Mouse (Mus musculus) liver, adult 10 weeks (tissue): Measurements from ENCODE around the gene Zfp738. TPM values are rescaled to one million over a fixed set of nuclear protein-coding genes. Genes with fewer than 3 reads are reported as not detected.

Experiments
- polyA plus RNA-seq: library from polyadenylated mRNA; stranded (reverse); fragments of 350-450 nt; fragmentation: Illumina TruSeq; extraction: RNeasy Lipid Tissue Mini Kit (QIAGEN cat#74804); gene quantifications from one replicate; pipeline ENCODE4 v1.2.3, GENCODE M21; 2014; ENCODE audit warnings: low read depth, low replicate concordance

Zfp738 gene
- polyA plus RNA-seq, result 5.6 TPM

DNA sequence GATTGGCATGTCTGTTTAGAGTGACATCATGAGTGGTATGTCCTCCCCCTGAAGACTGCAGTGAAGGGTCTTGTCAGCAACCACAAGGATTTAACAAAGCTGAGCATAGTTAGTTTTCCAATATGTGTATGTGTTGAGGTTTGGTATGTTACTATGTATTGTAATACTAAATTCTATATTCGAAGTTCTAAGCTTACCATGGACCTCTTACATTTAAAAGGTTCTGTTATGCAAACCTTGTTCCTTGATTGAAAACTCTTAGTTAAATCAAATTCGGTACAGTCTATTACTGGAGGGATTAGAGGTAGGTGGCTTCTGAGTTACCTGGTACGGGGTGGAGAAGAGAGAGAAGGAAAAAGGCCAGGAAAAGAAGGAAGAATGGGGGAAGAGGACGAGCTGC is at the start of gene Zfp738:
TSS of gene Zfp738 (minus strand) at position 101 of the 400 bp plus-strand sequence.

DNA sequence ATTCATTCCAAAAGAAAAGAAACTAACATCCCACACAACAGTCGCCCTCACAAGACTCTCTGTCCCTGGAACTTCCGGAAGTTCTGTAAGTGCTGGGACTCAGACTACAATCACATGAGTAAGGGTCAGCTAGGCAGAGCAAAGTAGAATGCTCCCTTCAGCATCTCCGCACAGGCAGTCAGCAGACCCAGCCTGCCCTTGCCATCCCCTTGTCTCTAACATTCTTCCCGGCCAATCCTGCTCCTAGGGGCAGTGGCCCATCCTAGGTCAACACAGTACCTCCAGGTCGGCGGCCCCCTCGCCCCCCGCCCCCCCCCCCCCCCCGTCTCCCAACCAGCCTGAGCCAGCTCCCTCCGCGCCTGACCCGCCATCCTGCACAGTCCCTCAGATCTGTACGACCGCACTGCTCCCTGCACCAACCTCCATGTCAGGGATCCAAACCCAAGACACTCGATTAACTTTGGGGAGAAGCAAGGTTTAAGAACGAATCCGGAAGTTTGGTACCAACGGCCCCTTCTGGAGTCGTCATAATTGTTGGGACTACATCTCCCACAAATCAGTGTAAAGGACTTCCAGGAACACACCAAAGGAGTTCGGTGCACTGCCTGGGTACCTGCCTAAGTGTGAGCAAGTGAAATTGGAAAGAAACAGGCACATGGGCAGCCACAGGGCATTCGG is 41.9 kb upstream of the Zfp738 start, which contains the start of gene Zfp65:
TSS of gene Zfp65 (minus strand) at position 533 of the 678 bp plus-strand sequence.

DNA sequence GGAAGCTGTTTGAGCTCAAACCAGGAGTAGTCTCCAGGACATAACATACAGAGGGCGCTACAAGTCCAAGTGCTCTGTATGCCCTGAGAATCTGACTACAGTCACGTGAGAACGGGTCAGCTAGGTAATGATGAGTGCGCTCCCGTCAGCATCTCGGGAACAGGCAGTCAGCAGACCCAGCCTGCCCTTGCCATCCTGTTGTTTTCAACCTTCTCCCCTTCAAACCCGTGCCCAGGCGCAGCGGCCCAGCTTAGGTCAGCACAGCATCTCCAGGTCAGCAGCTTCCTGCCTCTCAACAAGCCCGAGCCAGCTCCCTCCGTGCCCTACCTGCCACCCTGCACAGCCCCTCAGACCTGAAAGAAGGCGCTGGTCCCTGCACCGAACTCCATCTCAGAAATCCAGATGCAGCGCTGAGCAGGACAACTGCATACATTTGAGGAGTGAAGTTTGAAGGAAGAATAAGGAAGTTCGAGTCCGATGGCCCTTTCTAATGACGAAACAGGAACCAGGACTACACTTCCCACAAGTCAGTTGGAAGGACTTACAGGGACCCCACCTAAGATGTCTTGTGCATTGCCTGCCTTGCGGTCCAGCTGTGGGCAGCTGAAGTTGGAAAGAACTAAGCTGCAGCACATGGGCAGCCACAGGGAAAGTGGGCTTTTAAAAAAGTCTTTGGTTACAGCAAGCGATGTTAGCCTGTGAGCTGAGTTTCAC is 49.4 kb downstream of the Zfp738 start, which contains the start of the genes Gm49345 and Zfp729a:
TSS of gene Gm49345 (minus strand) at position 476 of the 714 bp plus-strand sequence.
TSS of gene Zfp729a (minus strand) at position 498 of the 714 bp plus-strand sequence.

GRCm38 (mm10) chr13:67609066-67609876 is 77.6 kb downstream of the Zfp738 start, which contains the start of gene Zfp729b:
TSS of gene Zfp729b (minus strand) at chr13:67609707.

Other genes starting within 250 kb of the Zfp738 start
- 75.3 TPM for gene Zfp874a, start 235.4 kb downstream of the Zfp738 start, polyA plus RNA-seq
- gene Zfp874b, start 202.8 kb downstream of the Zfp738 start, polyA plus RNA-seq, result 22.3 TPM
- 14.5 TPM for gene Zfp58, start 186.5 kb downstream of the Zfp738 start, polyA plus RNA-seq
- not detected for gene Gm26965, start 160.9 kb downstream of the Zfp738 start, polyA plus RNA-seq
- gene Zfp87, start 160.9 kb downstream of the Zfp738 start, polyA plus RNA-seq, result 9.1 TPM
- 8.8 TPM for gene Zfp748, start 133.2 kb downstream of the Zfp738 start, polyA plus RNA-seq
- 15.0 TPM for gene Zfp729b, start 77.4 kb downstream of the Zfp738 start, polyA plus RNA-seq
- not detected for gene Gm49345, start 49.3 kb downstream of the Zfp738 start, polyA plus RNA-seq
- gene Zfp729a, start 49.3 kb downstream of the Zfp738 start, polyA plus RNA-seq, result 8.7 TPM
- 13.2 TPM for gene Zfp65, start 42.1 kb upstream of the Zfp738 start, polyA plus RNA-seq
- gene Zfp85, start 68.2 kb upstream of the Zfp738 start, polyA plus RNA-seq, result 8.2 TPM
- gene Zfp493, start 92.6 kb upstream of the Zfp738 start, polyA plus RNA-seq, result 2.6 TPM
- gene Zfp273, start 126.7 kb upstream of the Zfp738 start, polyA plus RNA-seq, result 8.4 TPM
- gene Gm10037, start 144.0 kb upstream of the Zfp738 start, polyA plus RNA-seq, result 2.5 TPM
- not detected for gene BC048507, start 176.3 kb upstream of the Zfp738 start, polyA plus RNA-seq